Mouse (Mus musculus) heart, embryonic 12.5 days (tissue): ENCODE results near the gene 1700019D03Rik. TPM values are rescaled to one million over a fixed set of nuclear protein-coding genes. Genes with fewer than 3 reads are reported as not detected.
"Not testable (repeated sequence)": the region's sequence is repeated elsewhere in the genome, so short reads cannot be mapped to it uniquely, and the experiment has no call there.

Experiments
- ATAC-seq: fragments of 200-750 bp; cut with Nextera tagmentation; 2 replicates; pipeline ENCODE4 v1.8.0; 2017; ENCODE audit warnings: moderate TSS enrichment, moderate library complexity; ENCODE audit not compliant: insufficient number of reproducible peaks, low FRiP score
- H3K27ac ChIP-seq: fragments of 300-500 bp; sonication (generic); 2 replicates; pipeline ENCODE4 v1.5.1; 2016; ENCODE audit warnings: mild to moderate bottlenecking, moderate library complexity; ENCODE audit not compliant: poor library complexity, severe bottlenecking
- H3K27me3 ChIP-seq: fragments of 300-500 bp; sonication (generic); replicated peaks from 2 replicates; pipeline ENCODE4 v1.6.1; 2016; ENCODE audit warnings: mild to moderate bottlenecking, moderate library complexity
- H3K36me3 ChIP-seq: fragments of 300-500 bp; sonication (generic); 2 replicates; pipeline ENCODE4 v1.6.1; 2016; ENCODE audit warnings: mild to moderate bottlenecking, moderate library complexity
- H3K4me1 ChIP-seq: fragments of 300-500 bp; sonication (generic); replicated peaks from 2 replicates; pipeline ENCODE4 v1.6.1; 2016; ENCODE audit warnings: mild to moderate bottlenecking
- H3K4me2 ChIP-seq: fragments of 300-500 bp; sonication (generic); 2 replicates; pipeline ENCODE4 v1.6.1; 2016; ENCODE audit warnings: mild to moderate bottlenecking, moderate library complexity
- H3K4me3 ChIP-seq: fragments of 300-500 bp; sonication (generic); 2 replicates; pipeline ENCODE4 v1.5.1; 2016; ENCODE audit warnings: mild to moderate bottlenecking
- H3K9ac ChIP-seq: fragments of 300-500 bp; sonication (generic); 2 replicates; pipeline ENCODE4 v1.6.1; 2016; ENCODE audit warnings: mild to moderate bottlenecking, moderate library complexity
- H3K9me3 ChIP-seq: fragments of 300-500 bp; sonication (generic); replicated peaks from 2 replicates; pipeline ENCODE4 v1.6.1; 2016; ENCODE audit warnings: mild to moderate bottlenecking, moderate library complexity
- WGBS: fragments of 180-500 bp; shearing (Covaris S2); methylation state at CpG from one replicate; pipeline ENCODE4 v1.1.7; 2016; 5-methylcytosine and 5-hydroxymethylcytosine counted together
- polyA plus RNA-seq: library from polyadenylated mRNA; unstranded; fragments of >200 nt; fragmentation: Nextera tagmentation; extraction: Ambion mirVana; gene quantifications from 2 replicates; pipeline ENCODE4 v1.2.1, GENCODE M21; 2016

1700019D03Rik gene
- polyA plus RNA-seq, 1 experiment from 2014 or later = 0.92 TPM

DNA sequence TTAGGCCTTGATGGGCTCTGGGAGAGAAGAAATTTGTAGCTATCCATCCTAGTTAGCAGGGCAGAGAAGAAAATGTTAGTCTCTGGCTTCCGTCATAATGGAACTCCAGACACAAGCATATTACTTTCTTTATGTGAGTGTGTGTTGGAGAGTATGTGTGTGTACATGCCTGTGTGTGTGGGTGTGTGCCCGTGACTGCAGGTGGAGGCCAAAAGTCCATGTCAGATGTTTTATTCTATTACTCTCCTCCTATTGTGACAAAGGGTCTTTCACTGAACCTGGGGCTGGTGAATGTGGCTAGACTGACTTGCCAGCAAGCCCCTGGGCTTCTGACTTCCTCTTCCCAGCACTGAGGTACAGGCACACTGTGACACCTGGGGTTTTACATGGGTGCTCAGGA lies 65.5 kb downstream of the 1700019D03Rik start:
- no peak for ATAC-seq
- no peak overlapping the region for H3K4me2 ChIP-seq
- H3K27me3 ChIP-seq = peaks cover 13% of the 10 kb centered on the region; the same call in 1 of the 2 replicates
- no peak overlapping the region for H3K4me3 ChIP-seq
- no peaks in the 10 kb centered on the region for H3K36me3 ChIP-seq
- H3K9me3 ChIP-seq = no peaks in the 10 kb centered on the region
- no peak overlapping the region for H3K9ac ChIP-seq
- 80% methylated on average over 2 of the region's 2 CpGs for WGBS
- H3K27ac ChIP-seq = no peak overlapping the region
- H3K4me1 ChIP-seq = peaks cover 6% of the 10 kb centered on the region; the same call in 1 of the 2 replicates

DNA sequence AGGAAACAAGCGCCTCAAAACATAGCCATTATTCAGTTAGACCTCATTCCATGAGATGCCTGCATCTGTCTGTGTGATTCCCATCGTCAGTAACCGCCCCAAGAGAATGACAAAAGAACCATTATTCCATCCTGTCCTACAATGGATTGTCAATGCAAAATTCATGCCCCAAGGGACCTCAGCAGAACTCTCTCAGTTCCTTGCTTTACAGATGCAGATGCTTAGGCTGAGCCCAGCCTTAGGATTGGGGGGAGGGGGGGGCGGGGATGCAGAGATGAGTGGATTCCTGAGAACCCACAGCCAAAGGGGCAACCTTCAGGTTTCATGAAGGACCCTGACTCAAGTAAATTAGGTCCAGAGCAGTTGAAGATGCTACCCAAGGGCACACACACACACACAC lies 66.4 kb downstream of the 1700019D03Rik start:
- H3K27me3 ChIP-seq = peaks cover 13% of the 10 kb centered on the region; the same call in 1 of the 2 replicates
- WGBS = 27% methylated on average over 4 of the region's 4 CpGs
- H3K4me2 ChIP-seq = peak overlapping the region; percentile 98
- H3K36me3 ChIP-seq = no peaks in the 10 kb centered on the region
- no peaks in the 10 kb centered on the region for H3K9me3 ChIP-seq
- H3K4me1 ChIP-seq = peaks cover 6% of the 10 kb centered on the region; the same call in 1 of the 2 replicates
- ATAC-seq = no peak
- no peak overlapping the region for H3K9ac ChIP-seq
- H3K4me3 ChIP-seq = no peak overlapping the region
- no peak overlapping the region for H3K27ac ChIP-seq

DNA sequence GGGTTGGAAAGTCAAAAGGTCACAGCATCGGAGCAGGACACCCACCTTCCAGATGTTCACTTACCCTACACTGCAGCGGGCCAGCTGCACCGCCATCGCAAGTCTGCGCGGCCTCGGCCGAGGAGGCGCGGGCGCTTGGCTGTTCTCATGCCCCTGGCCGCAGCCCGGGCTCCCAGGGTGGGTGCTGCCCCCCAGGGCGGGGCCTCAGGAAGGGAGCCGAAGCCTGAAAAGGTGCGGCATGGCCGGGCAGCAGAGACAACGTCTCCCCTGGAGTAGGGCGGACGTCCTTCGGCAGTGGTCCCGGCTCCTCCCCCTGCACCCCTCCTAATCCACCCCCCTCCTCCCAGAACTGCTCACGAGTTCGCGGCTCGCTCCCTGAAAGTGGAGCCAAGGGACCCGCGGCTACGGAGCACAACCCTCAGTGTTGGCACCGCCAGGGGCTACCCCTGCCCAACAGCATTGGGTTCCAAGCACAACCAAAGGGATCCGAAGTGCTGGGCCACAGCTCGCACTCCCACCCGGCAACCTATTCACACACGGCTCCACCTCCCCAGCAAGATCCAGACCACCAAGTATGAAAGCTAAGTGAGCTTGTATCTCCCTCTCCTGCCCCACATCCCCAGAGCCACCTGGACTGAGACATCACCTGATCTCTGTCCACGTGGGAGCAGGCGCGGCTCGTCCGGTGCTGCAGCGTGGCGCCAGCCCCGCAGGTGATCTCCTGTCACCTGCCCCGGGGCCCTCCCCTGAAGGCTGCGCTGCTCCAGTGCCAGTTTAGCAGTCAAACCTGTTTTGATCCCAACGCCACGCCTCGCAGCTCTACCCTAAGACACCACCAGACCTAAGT lies 67.2 kb downstream of the 1700019D03Rik start:
- peak overlapping the region; percentile 61 for H3K4me3 ChIP-seq
- peak overlapping the region; percentile 70 for H3K9ac ChIP-seq
- peak; percentile 66; the same call in 1 of the 2 replicates for ATAC-seq
- H3K4me1 ChIP-seq = peaks cover 6% of the 10 kb centered on the region; the same call in 1 of the 2 replicates
- H3K9me3 ChIP-seq = no peaks in the 10 kb centered on the region
- H3K27me3 ChIP-seq = peaks cover 13% of the 10 kb centered on the region; the same call in 1 of the 2 replicates
- no peak overlapping the region for H3K27ac ChIP-seq
- WGBS = under 1% methylated on average over 46 of the region's 47 CpGs
- H3K36me3 ChIP-seq = no peaks in the 10 kb centered on the region
- peak overlapping the region; percentile 98 for H3K4me2 ChIP-seq

DNA sequence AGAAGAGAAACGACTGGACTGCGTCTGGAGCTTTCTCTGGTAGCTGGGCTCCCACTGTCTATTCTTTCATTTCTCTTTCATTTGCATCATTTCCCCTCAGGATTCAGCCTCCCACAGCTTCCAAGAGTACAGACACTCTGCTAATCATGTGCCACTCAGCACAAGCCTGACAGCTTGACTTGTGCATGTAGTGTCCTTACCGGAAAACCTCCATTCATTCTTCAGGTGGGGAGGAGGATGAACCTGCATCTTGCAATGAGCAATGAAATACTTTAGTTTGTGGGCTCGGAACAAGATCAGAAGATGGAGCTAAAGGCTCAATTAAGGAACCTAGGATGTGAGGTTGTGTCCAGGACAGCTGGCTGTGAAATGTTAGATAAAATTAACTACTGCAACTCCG lies 67.8 kb downstream of the 1700019D03Rik start:
- Histone ChIP-seq H3K9ac (peak overlapping the region; percentile 70), H3K4me2 (peak overlapping the region; percentile 98), H3K27ac (no peak overlapping the region), H3K9me3 (no peaks in the 10 kb centered on the region), H3K36me3 (no peaks in the 10 kb centered on the region), H3K4me1 (peaks cover 6% of the 10 kb centered on the region; the same call in 1 of the 2 replicates), H3K4me3 (peak overlapping the region; percentile 61), H3K27me3 (peaks cover 13% of the 10 kb centered on the region; the same call in 1 of the 2 replicates)
- WGBS = 9% methylated on average over 5 of the region's 5 CpGs
- peak; percentile 2; the same call in 1 of the 2 replicates for ATAC-seq

DNA sequence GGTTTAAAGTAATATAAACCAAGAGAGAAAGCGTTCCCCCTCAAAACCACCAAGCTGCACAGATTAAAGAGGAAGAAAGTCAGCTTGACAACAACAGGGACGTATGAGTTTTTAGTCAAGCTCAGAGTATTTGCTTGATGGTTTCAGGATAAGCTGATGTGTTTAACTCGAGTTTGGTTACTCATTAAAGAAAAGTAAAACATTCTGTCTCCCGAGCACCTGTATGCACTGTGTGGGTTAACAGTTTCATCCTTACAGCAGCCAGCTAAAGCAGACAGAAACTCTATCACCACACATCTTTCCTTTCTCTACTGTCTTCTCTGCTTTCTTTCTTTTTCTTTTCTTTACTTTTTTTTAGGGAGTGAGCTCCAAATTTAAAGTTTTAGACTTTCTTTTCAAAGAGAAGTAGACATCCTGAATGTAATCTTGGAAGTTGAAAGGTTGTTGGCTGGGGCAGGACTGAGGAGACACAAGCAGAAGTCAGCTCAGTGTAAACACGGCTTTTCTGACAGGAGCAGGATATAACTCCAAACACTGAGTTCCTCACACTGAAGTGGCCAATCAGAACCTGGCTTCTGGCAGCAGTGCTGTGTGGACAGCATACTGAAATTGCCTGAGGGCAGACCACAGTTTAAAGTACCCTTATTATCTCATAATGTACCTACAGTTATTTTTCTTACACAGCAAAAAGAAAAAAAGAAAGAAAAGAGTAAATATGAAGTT lies 68.7 kb downstream of the 1700019D03Rik start:
- peaks cover 13% of the 10 kb centered on the region; the same call in 1 of the 2 replicates for H3K27me3 ChIP-seq
- no peak overlapping the region for H3K9ac ChIP-seq
- H3K27ac ChIP-seq = no peak overlapping the region
- no peaks in the 10 kb centered on the region for H3K9me3 ChIP-seq
- 60% methylated on average over 5 of the region's 5 CpGs for WGBS
- no peak for ATAC-seq
- no peaks in the 10 kb centered on the region for H3K36me3 ChIP-seq
- H3K4me3 ChIP-seq = no peak overlapping the region
- peaks cover 6% of the 10 kb centered on the region; the same call in 1 of the 2 replicates for H3K4me1 ChIP-seq
- H3K4me2 ChIP-seq = no peak overlapping the region

DNA sequence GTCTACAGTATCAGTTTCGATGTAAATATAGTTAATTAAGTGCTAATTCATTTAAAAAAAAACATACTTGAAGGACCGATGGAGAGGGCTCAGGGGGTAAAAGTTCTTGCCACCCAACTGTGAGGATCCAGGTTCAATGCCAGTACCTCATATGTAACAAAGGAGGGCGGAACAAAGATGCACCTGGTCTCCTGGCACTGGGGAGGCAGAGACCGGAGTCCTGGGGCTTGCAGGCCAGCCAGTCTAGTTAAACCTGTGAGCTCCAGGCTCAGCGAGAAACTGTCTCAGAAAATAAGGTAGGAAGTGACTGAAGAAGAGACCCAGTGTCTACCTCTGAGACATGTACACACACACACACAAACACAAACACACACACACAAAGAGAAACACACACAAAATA lies 72.1 kb downstream of the 1700019D03Rik start:
- no peaks in the 10 kb centered on the region for H3K27me3 ChIP-seq
- H3K36me3 ChIP-seq = no peaks in the 10 kb centered on the region
- H3K9ac ChIP-seq = no peak overlapping the region
- no peak overlapping the region for H3K4me3 ChIP-seq
- no peak for ATAC-seq
- no peaks in the 10 kb centered on the region for H3K9me3 ChIP-seq
- H3K27ac ChIP-seq = no peak overlapping the region
- WGBS = 84% methylated on average over 5 of the region's 5 CpGs
- H3K4me2 ChIP-seq = no peak overlapping the region
- H3K4me1 ChIP-seq = peaks cover 3% of the 10 kb centered on the region; the same call in 1 of the 2 replicates

DNA sequence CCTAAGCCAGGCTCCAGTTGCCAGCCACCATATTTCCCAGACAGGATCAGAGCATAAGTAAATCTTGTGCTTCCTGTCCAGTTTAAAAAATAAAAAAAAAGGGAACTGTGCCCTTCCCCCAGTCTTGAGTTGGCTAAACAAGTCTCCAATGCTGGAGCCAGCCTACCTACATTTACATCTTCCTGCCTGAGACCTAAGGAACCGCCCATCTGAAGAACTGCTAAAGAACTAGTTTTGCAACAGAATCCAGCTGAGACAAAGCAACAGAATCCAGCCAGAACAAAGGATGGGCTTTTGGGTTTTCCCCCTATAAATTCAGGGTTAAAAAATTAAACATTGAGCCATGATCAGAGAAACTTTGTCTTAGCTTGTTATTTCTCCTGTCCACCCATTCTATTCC lies 81.0 kb downstream of the 1700019D03Rik start:
- Histone ChIP-seq H3K4me2 (no peak overlapping the region), H3K36me3 (no peaks in the 10 kb centered on the region), H3K9me3 (0 out of 2 replicates have a peak, but pooled peaks cover 8% of the 10 kb centered on the region), H3K27me3 (no peaks in the 10 kb centered on the region), H3K4me3 (no peak overlapping the region), H3K9ac (no peak overlapping the region), H3K27ac (no peak overlapping the region), H3K4me1 (no peaks in the 10 kb centered on the region)
- 79% methylated on average over 1 of the region's 1 CpGs for WGBS
- no peak for ATAC-seq

DNA sequence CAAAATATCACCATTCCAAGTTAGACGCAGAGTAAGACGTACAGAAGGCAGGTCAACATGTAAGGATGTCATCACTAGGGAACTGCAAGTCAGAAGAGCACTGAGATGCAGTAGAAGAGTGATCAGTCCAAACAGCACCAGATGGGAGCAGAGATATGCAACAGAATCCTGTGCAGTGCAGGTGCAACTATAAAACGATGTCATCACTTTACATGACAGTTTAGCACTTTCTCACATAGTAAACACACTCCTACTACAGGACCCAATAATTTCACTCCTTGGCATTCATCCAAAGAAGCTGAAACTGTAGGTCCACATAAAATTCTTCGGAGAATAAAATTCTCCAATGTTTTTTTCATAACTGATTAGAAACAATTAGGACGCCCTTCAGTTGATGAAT lies 85.5 kb downstream of the 1700019D03Rik start:
- ATAC-seq = no peak
- Histone ChIP-seq H3K27me3 (no peaks in the 10 kb centered on the region), H3K4me2 (no peak overlapping the region), H3K4me1 (no peaks in the 10 kb centered on the region), H3K9ac (no peak overlapping the region), H3K36me3 (no peaks in the 10 kb centered on the region), H3K4me3 (no peak overlapping the region), H3K27ac (no peak overlapping the region), H3K9me3 (0 out of 2 replicates have a peak, but pooled peaks cover 11% of the 10 kb centered on the region)
- WGBS = 85% methylated on average over 5 of the region's 5 CpGs

DNA sequence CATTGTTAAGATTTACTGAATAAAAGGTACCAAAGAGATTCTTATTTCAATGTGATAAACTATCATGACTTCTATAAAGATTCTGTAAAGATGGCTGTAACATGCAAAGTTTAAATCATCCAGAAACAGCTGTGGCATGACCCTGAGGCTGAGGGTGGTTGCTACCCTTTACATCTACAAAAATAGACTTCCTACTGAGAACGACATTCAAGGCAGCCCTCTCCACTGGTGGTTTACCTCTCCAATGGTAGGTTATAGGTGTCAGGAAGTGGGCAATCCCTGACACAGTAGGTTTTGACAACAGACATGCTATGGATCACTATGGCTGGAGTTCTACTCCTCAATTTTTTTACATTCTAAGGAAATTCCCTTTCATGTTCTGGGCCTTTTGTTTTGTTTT lies 95.5 kb downstream of the 1700019D03Rik start:
- not testable (repeated sequence) for H3K4me2 ChIP-seq, ATAC-seq, H3K4me3 ChIP-seq, H3K9me3 ChIP-seq, H3K36me3 ChIP-seq, H3K27me3 ChIP-seq, H3K9ac ChIP-seq, H3K27ac ChIP-seq, H3K4me1 ChIP-seq
- 30% methylated on average over 1 of the region's 1 CpGs for WGBS

DNA sequence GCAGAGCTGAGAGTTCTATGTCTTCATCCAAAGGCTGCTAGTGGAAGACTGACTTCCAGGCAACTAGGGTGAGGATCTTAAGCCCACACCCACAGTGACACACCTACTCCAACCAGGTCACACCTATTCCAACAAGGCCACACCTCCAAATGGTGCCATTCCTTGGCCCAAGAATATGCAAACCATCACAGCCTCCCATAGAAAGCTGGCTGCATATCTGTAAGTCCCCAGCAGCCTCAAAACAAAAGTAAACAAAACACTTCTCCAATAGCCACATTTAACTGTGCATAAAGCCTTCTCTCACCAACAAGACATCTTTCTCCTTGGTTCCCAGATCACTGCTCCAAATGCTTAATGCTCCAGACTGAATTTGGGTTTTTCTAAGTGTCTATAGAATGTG lies 101.1 kb downstream of the 1700019D03Rik start:
- ATAC-seq, H3K9ac ChIP-seq, H3K4me2 ChIP-seq, H3K27me3 ChIP-seq, H3K36me3 ChIP-seq, H3K27ac ChIP-seq, H3K9me3 ChIP-seq, H3K4me1 ChIP-seq, H3K4me3 ChIP-seq: not testable (repeated sequence)

DNA sequence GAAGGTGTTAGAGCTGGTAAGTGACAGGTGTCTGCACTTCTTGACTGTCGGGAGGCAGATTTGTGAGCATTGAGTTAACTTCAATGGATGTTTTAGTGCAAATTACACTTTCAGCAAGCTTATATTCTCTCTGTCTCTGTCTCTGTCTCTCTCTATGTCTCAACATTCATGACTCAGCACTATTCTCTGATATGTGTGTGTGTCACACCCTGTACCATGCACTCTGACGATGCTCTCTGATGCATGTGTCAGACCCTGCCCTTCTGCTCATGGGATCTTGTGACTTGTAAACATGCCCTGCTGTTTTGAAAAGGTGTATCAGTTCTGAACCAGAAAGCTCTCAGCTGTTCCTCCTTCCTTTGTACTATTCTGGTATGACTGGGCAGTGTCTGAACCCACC lies 103.3 kb downstream of the 1700019D03Rik start:
- H3K4me2 ChIP-seq = no peak overlapping the region
- H3K27ac ChIP-seq = no peak overlapping the region
- H3K9ac ChIP-seq = no peak overlapping the region
- no peak overlapping the region for H3K4me3 ChIP-seq
- no peaks in the 10 kb centered on the region for H3K4me1 ChIP-seq
- H3K9me3 ChIP-seq = no peaks in the 10 kb centered on the region
- H3K27me3 ChIP-seq = no peaks in the 10 kb centered on the region
- no peak for ATAC-seq
- 72% methylated on average over 2 of the region's 2 CpGs for WGBS
- no peaks in the 10 kb centered on the region; the same call in 1 of the 2 replicates for H3K36me3 ChIP-seq
